Mouse (Mus musculus) fat pad, adult 2 months (tissue): ENCODE data around the gene Aifm3.
"Not testable (repeated sequence)": the region's sequence is repeated elsewhere in the genome, so short reads cannot be mapped to it uniquely, and the experiment has no call there.

Experiments
- DNase-seq: peaks from one replicate; pipeline ENCODE4 v3.0.0-alpha.2; 2011; ENCODE audit warnings: low read depth, low spot score; ENCODE audit errors: extremely low read depth

Aifm3 gene

DNA sequence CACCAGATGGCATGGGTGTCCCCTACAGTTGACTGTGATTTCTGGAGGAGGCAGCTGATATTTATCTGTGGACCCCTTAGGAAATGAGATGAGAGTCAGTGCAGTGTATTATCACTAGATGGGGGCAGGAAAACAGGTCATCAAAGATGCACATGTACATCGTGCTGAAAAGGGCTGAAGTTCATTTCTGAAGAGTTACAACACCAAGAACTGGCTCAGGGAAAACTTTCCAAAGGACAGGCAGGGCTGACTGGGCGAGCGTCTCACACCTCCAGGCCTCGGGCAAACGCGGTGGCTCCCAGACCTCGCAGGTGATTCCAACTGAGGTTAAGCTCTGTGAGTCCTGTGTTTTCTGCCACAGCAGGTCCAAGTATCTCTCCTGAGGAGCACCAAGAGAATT, 63.4 kb downstream of the Aifm3 start:
- no peak for DNase-seq

DNA sequence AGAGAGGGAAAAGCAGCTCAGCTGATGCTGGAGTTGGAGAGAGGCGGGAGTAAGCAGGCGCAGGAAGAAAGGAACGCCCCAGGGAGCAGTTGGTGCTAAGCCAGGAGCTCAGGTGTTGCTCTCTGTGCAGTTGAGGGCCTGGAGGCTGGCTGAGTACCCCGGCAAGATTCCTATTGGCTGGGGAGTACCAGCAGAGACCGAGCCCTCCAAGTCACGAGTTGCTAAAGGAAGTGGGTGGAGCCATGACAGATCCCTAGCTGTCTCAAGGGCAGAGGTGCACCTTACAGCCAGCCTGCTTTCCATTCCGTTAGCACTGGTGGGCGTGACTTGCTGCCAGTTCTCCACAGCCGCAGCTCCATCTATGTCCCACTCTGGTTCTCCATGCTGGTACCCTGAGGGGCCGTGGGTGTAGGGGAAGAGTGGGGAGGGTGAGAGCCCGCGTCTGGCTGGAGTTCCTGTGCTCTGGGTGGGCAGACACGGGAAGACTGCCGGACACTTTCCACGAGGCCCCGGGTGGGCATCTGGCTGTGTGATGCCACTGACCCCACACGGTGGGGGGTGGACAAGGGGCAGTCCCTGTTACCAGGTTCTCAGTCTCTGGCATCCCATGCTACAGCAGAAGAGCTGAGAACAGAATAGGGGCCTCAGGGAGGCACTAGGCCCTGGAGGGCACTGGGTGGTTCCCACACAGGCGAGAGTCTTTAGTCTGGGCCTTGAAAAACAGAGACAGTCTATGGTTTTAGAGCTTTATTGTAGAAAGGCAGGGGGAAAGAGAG, 64.7 kb downstream of the Aifm3 start:
- DNase-seq: no peak

DNA sequence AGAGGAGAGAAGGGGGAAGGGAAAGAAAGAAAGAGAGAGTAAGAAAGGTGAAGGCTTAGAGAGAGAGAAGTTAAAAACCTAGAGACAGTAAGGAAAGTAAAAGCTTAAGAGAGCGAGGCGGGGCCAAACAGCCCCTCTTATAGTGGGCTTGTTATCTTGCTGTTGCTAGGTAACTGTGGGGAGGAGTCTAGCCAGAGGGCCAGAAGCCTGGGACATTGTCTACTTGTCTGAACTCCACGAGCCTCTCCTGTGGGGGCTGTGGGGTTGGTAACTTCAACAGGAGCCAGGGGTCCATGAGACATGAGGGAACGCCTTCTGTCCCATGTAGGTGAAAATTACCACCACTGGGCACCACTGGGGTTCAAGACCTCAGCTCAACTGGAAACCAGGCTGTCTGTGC, 65.3 kb downstream of the Aifm3 start:
- DNase-seq: not testable (repeated sequence)

DNA sequence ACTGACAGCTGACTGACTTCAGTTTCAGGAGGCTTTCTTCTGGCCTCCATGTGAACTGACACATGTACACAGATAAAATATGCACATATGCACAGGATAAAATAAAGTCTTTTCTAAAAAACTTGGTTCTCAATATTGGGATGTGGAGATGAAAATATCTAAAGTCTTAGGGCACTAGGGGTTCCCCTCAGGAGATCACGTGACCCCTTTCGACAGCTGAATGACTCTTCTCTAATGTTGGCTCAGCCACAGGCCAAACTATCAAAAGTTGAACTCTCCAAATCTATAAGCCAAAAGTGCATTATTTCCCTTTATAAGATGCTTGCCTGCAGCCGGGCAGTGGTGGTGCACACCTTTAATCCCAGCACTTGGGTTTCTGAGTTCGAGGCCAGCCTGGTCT, 66.8 kb downstream of the Aifm3 start:
- no peak for DNase-seq

DNA sequence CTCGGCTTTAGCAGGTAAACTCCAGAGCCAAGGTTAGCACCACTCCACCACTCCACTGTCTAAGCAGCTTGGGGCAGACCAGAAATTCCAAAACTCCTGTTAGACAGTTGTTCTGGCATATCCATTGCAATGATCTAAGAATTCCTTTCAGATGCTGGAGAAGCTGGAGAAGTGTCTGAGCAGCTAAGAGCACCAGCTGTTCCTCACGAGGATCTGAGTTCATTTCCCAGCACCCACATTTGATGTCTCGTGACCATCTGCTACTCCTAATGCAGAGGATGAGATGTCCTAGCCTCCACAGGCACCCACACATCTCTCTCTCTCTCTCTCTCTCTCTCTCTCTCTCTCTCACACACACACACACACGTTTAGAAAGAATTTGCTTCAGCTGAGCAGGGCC, 67.5 kb downstream of the Aifm3 start:
- no peak for DNase-seq
